Mouse (Mus musculus) forebrain, embryonic 16.5 days (tissue): ENCODE data around the gene Nup62. TPM values are rescaled to one million over a fixed set of nuclear protein-coding genes. Genes with fewer than 3 reads are reported as not detected.

ENCODE experiments used
- ATAC-seq: fragments of 200-750 bp; cut with Nextera tagmentation; 2 replicates; pipeline ENCODE4 v1.8.0; 2017; ENCODE audit warnings: mild to moderate bottlenecking, moderate library complexity
- H3K27ac ChIP-seq: fragments of 300-500 bp; sonication (generic); 2 replicates; pipeline ENCODE4 v1.5.1; 2014; ENCODE audit warnings: low read length, control low read depth
- H3K27me3 ChIP-seq: fragments of 300-500 bp; sonication (generic); replicated peaks from 2 replicates; pipeline ENCODE4 v1.6.1; 2014; ENCODE audit warnings: low read length; ENCODE audit not compliant: control insufficient read depth, insufficient read depth
- H3K36me3 ChIP-seq: fragments of 300-500 bp; sonication (generic); 2 replicates; pipeline ENCODE4 v1.6.1; 2014; ENCODE audit not compliant: control insufficient read depth, insufficient read depth
- H3K4me1 ChIP-seq: fragments of 300-500 bp; sonication (generic); replicated peaks from 2 replicates; pipeline ENCODE4 v1.6.1; 2014; ENCODE audit warnings: low read length; ENCODE audit not compliant: control insufficient read depth, insufficient read depth
- H3K4me2 ChIP-seq: fragments of 300-500 bp; sonication (generic); 2 replicates; pipeline ENCODE4 v1.6.1; 2014; ENCODE audit warnings: mild to moderate bottlenecking, low read length, control low read depth
- H3K4me3 ChIP-seq: fragments of 300-500 bp; sonication (generic); replicated peaks from 2 replicates; pipeline ENCODE4 v1.5.1; 2014; ENCODE audit warnings: mild to moderate bottlenecking, low read length, control low read depth
- H3K9ac ChIP-seq: fragments of 300-500 bp; sonication (generic); replicated peaks from 2 replicates; pipeline ENCODE4 v1.6.1; 2014; ENCODE audit warnings: low read depth, low read length, control low read depth
- H3K9me3 ChIP-seq: fragments of 300-500 bp; sonication (generic); 2 replicates; pipeline ENCODE4 v1.6.1; 2016; ENCODE audit warnings: low read length; ENCODE audit not compliant: control insufficient read depth
- WGBS: fragments of 180-500 bp; shearing (Covaris S2); extraction: QIAGEN DNeasy Blood & Tissue Kit; methylation state at CpG from one replicate; pipeline ENCODE4 v1.1.7; 2014; 5-methylcytosine and 5-hydroxymethylcytosine counted together
- polyA plus RNA-seq: library from polyadenylated mRNA; unstranded; fragments of >200 nt; fragmentation: Nextera tagmentation; extraction: Ambion mirVana; gene quantifications from 2 replicates; pipeline ENCODE4 v1.2.1, GENCODE M21; 2015

Gene Nup62
- polyA plus RNA-seq, 1 experiment from 2014 or later: 56.1 TPM

GRCm38 (mm10) chr7:44826771-44827170 lies 10.9 kb downstream of the Nup62 start:
- no peak for ATAC-seq
- H3K27me3 ChIP-seq: no peaks in the 10 kb centered on the region
- no peak overlapping the region for H3K4me3 ChIP-seq
- no peak overlapping the region for H3K9ac ChIP-seq
- no peak overlapping the region for H3K27ac ChIP-seq
- 93% methylated on average over 3 of the region's 3 CpGs for WGBS
- H3K9me3 ChIP-seq: no peaks in the 10 kb centered on the region
- no peak overlapping the region for H3K4me2 ChIP-seq
- H3K4me1 ChIP-seq: peaks cover 12% of the 10 kb centered on the region
- peaks cover 22% of the 10 kb centered on the region for H3K36me3 ChIP-seq

DNA sequence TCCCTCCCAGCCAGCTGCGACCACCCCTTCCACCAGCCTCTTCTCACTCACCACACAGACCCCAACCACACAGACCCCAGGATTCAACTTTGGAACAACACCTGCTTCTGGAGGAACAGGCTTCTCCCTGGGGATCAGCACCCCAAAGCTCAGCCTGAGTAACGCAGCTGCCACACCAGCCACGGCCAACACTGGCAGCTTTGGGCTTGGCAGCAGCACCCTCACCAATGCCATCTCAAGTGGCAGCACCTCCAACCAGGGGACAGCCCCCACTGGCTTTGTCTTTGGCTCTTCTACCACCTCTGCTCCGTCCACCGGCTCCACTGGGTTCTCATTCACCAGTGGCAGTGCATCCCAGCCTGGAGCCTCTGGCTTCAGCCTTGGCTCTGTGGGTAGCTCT lies 12.8 kb downstream of the Nup62 start:
- no peak for ATAC-seq
- Histone ChIP-seq H3K9ac (no peak overlapping the region), H3K4me1 (peaks cover 6% of the 10 kb centered on the region), H3K27ac (no peak overlapping the region), H3K4me3 (no peak overlapping the region), H3K4me2 (no peak overlapping the region), H3K9me3 (no peaks in the 10 kb centered on the region), H3K27me3 (no peaks in the 10 kb centered on the region), H3K36me3 (peaks cover 22% of the 10 kb centered on the region)
- 90% methylated on average over 5 of the region's 5 CpGs for WGBS

GRCm38 (mm10) chr7:44832763-44833162 lies 16.9 kb downstream of the Nup62 start:
- WGBS: 80% methylated on average over 4 of the region's 4 CpGs
- Histone ChIP-seq H3K4me1 (no peaks in the 10 kb centered on the region), H3K36me3 (peaks cover 22% of the 10 kb centered on the region), H3K27ac (no peak overlapping the region), H3K9me3 (no peaks in the 10 kb centered on the region), H3K27me3 (no peaks in the 10 kb centered on the region), H3K9ac (no peak overlapping the region), H3K4me2 (no peak overlapping the region), H3K4me3 (no peak overlapping the region)
- ATAC-seq: no peak

DNA sequence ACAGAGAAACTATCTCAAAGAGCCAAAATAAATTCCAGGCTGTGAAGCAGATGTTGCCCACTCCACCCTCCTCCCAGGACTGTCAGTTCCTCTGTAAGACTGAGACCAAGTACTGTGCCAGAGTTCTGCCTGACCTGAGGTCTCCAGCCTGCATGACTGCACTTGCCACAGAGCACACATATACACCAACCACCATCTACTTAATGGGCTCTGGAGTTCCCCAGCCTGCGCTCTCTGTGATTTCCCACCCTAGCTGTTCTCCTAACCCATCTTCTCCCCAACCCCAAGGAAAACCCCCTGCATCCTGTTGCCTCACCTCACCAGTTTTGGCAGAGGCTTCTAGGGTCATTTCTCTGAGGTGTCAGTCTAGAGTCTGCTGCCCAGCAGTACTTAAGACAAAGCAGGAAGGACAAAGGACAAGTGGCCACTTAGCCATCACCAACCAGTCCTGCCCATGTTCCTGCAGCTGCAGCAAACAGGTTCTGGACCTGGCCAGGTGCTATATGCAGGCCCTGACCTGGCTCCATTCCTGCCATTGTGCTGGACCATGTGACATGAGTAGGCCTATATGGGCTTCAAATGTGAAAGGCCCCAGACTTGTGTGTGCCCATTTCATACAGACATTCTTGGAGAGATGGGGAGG lies 19.6 kb downstream of the Nup62 start:
- H3K4me3 ChIP-seq: no peak overlapping the region
- no peaks in the 10 kb centered on the region for H3K9me3 ChIP-seq
- no peak overlapping the region for H3K27ac ChIP-seq
- no peak overlapping the region for H3K4me2 ChIP-seq
- ATAC-seq: no peak
- 88% methylated on average over 1 of the region's 1 CpGs for WGBS
- H3K9ac ChIP-seq: no peak overlapping the region
- peaks cover 7% of the 10 kb centered on the region for H3K27me3 ChIP-seq
- H3K36me3 ChIP-seq: peaks cover 10% of the 10 kb centered on the region
- peaks cover 11% of the 10 kb centered on the region for H3K4me1 ChIP-seq

DNA sequence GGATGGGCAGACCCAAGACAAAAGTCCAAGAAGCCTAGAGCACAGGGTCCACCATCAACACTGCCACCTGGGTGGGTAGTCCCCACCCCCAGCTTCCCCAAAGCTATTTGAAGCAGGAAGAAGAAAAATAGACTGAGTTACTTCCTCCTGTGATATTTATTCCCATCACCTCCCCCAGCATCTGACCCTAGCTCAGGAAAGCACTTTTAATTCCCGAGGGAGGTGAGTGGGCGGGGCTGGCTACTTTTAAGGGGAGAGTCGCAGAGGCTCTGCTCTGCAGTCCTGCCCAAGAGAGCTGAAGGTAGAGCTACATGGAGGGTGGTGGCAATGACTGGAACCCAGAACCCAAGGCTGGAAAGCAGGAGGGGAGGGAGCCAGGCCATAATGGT lies 20.1 kb downstream of the Nup62 start:
- 47% methylated on average over 3 of the region's 3 CpGs for WGBS

GRCm38 (mm10) chr7:44836423-44837053 lies 20.6 kb downstream of the Nup62 start:
- Histone ChIP-seq H3K9ac (no peak overlapping the region), H3K36me3 (no peaks in the 10 kb centered on the region), H3K4me1 (peaks cover 11% of the 10 kb centered on the region), H3K9me3 (no peaks in the 10 kb centered on the region), H3K27me3 (peaks cover 10% of the 10 kb centered on the region), H3K27ac (no peak overlapping the region), H3K4me2 (no peak overlapping the region), H3K4me3 (no peak overlapping the region)
- ATAC-seq: no peak
- WGBS: 84% methylated on average over 9 of the region's 9 CpGs

More for the DNA sequence above, 20.1 kb downstream of the Nup62 start:
- Histone ChIP-seq H3K36me3 (peaks cover 5% of the 10 kb centered on the region), H3K27me3 (peaks cover 10% of the 10 kb centered on the region), H3K4me1 (peaks cover 11% of the 10 kb centered on the region), H3K9ac (no peak overlapping the region), H3K4me3 (no peak overlapping the region), H3K27ac (no peak overlapping the region), H3K9me3 (no peaks in the 10 kb centered on the region), H3K4me2 (no peak overlapping the region)
- ATAC-seq: no peak

- H3K36me3 ChIP-seq: peaks cover 8% of the 10 kb centered on the region; the same call in 1 of the 2 replicates
- H3K9me3 ChIP-seq: no peaks in the 10 kb centered on the region
- H3K4me2 ChIP-seq: no peak overlapping the region
- no peak overlapping the region for H3K4me3 ChIP-seq
- no peak overlapping the region for H3K27ac ChIP-seq
- H3K27me3 ChIP-seq: peaks cover 10% of the 10 kb centered on the region
- H3K4me1 ChIP-seq: peaks cover 11% of the 10 kb centered on the region
- ATAC-seq: no peak
- 86% methylated on average over 6 of the region's 6 CpGs for WGBS
- H3K9ac ChIP-seq: no peak overlapping the region
Measured at GRCm38 (mm10) chr7:44838073-44838472, 22.2 kb downstream of the Nup62 start.

DNA sequence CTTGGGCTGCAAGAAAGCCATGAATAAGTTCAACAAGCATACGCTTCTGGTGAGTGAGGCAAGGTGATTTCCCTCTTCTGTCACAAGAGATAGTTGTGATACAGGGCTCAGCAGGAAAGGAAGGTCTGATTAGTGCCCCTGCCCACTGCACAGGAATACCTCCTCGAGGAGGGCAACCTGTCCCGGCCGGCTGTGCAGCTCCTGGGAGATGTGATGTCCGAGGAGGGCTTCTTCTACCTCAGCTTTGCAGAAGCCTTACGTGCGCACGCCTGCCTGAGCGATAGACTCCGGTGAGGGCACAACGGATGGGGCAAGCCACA lies 23.2 kb downstream of the Nup62 start:
- peak overlapping the region; percentile 33 for H3K4me3 ChIP-seq

GRCm38 (mm10) chr7:44839491-44840191 lies 23.8 kb downstream of the Nup62 start:
- Histone ChIP-seq H3K4me1 (peaks cover 11% of the 10 kb centered on the region), H3K4me2 (peak overlapping the region; percentile 54), H3K4me3 (peak overlapping the region; percentile 33), H3K27ac (no peak overlapping the region), H3K9me3 (no peaks in the 10 kb centered on the region), H3K36me3 (peaks cover 15% of the 10 kb centered on the region; the same call in 1 of the 2 replicates), H3K27me3 (peaks cover 10% of the 10 kb centered on the region), H3K9ac (peak overlapping the region; percentile 47)
- peak; percentile 57 for ATAC-seq
- under 1% methylated on average over 58 of the region's 58 CpGs for WGBS

More for the DNA sequence above, 23.2 kb downstream of the Nup62 start:
- H3K27ac ChIP-seq: no peak overlapping the region
- H3K9ac ChIP-seq: peak overlapping the region; percentile 47
- peaks cover 10% of the 10 kb centered on the region for H3K27me3 ChIP-seq
- H3K4me2 ChIP-seq: peak overlapping the region; percentile 54
- no peaks in the 10 kb centered on the region for H3K9me3 ChIP-seq
- ATAC-seq: no peak
- peaks cover 12% of the 10 kb centered on the region; the same call in 1 of the 2 replicates for H3K36me3 ChIP-seq
- peaks cover 11% of the 10 kb centered on the region for H3K4me1 ChIP-seq
- 26% methylated on average over 11 of the region's 11 CpGs for WGBS
